Mouse (Mus musculus): Measurements from ENCODE around the gene Asnsd1.
"Not testable (repeated sequence)": the region's sequence is repeated elsewhere in the genome, so short reads cannot be mapped to it uniquely, and the experiment has no call there.

DNA sequence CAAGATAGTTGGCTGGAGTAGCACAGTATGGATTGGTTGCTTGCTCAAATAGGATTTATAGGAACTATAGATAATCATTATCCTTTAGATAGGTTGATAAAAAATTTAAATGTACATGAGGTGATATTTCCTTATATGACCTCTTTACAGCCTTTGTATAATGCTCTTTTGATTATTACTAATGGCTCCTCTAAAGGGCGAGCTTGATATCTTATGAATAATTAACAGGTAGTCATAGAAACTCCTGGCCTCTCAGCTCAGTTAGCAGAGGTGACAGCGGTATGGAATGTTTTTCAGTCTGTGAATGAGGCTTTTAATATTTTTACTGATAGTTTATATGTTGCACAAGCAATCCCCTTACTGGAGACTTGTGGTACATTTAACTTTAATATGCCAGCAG lies 23.4 kb upstream of the Asnsd1 start:
- TF ChIP-seq CTCF, POLR2A (IDR thresholded peaks at IDR 0.05; ENCODE audit: insufficient read depth, low read depth, low read length): not testable (repeated sequence)

Data from olfactory bulb, adult 2 months (tissue).